Mouse (Mus musculus) heart, postnatal 14 days (tissue): ENCODE measurements around the gene Alkbh1. TPM values are rescaled to one million over a fixed set of nuclear protein-coding genes. Genes with fewer than 3 reads are reported as not detected.

Experiments
- DNase-seq, 2 experiments: peaks; one replicate each; pipeline ENCODE4 v3.0.0; 2021 to 2022
- intact Hi-C: fragments of 180-260 bp; cut with DNase I; formaldehyde crosslinking; loops from one replicate; pipeline ENCODE4 v1.15.1; 2025
- total RNA-seq, 2 experiments: library from RNA; stranded (reverse); gene quantifications; 2 replicates each; pipeline ENCODE4 v1.2.3; 2021

Gene Alkbh1
- total RNA-seq, 2 experiments from 2014 or later = 11.2 to 12.9 TPM

GRCm38 (mm10) chr12:87421708-87422507 is 21.9 kb downstream of the Alkbh1 start:
- intact Hi-C loops = no loop called here
- DNase-seq = no peak

- no peak for DNase-seq
- intact Hi-C loops = loop anchor here (5.0 kb wide), 1 partner anchor 153 kb away; the partner anchor contains the start of genes Ahsa1 and Vipas39
These were observed 23.8 kb downstream of the Alkbh1 start for GRCm38 (mm10) chr12:87419974-87420485.

GRCm38 (mm10) chr12:87418921-87419320 is 24.9 kb downstream of the Alkbh1 start:
- no peak for DNase-seq
- intact Hi-C loops = loop anchor here (5.0 kb wide), 1 partner anchor 152 kb away; the partner anchor contains the start of genes Ahsa1 and Vipas39

GRCm38 (mm10) chr12:87416690-87417089 is 27.1 kb downstream of the Alkbh1 start:
- peak; percentile 59 to 73 for DNase-seq
- intact Hi-C loops = loop anchor here (5.0 kb wide), 1 partner anchor 149 kb away; the partner anchor contains the start of genes Ahsa1 and Vipas39

- intact Hi-C loops = loop anchor here (5.0 kb wide), 1 partner anchor 148 kb away; the partner anchor contains the start of genes Ahsa1 and Vipas39
- DNase-seq = no peak
These were observed 28.5 kb downstream of the Alkbh1 start for GRCm38 (mm10) chr12:87415358-87415757.

- peak; percentile 73 to 82 for DNase-seq
- intact Hi-C loops = loop anchor here (5.0 kb wide), 1 partner anchor 61 kb away; no protein-coding TSS in a partner anchor
These were observed 30.5 kb downstream of the Alkbh1 start for GRCm38 (mm10) chr12:87413179-87413790.

GRCm38 (mm10) chr12:87410999-87411398 is 32.8 kb downstream of the Alkbh1 start:
- intact Hi-C loops = loop anchor here (5.0 kb wide), 1 partner anchor 59 kb away; no protein-coding TSS in a partner anchor
- DNase-seq = no peak

GRCm38 (mm10) chr12:87409123-87409522 is 34.7 kb downstream of the Alkbh1 start:
- DNase-seq = no peak
- intact Hi-C loops = no loop called here

- DNase-seq = peak; percentile 45
- intact Hi-C loops = no loop called here
These were observed 35.8 kb downstream of the Alkbh1 start for GRCm38 (mm10) chr12:87407869-87408605.

- intact Hi-C loops = no loop called here
- no peak for DNase-seq
These were observed 38.1 kb downstream of the Alkbh1 start for GRCm38 (mm10) chr12:87405721-87406120.

- no peak for DNase-seq
- intact Hi-C loops = no loop called here
These were observed 38.7 kb downstream of the Alkbh1 start for GRCm38 (mm10) chr12:87405165-87405564.

- DNase-seq = no peak
- intact Hi-C loops = no loop called here
These were observed 41.9 kb downstream of the Alkbh1 start for GRCm38 (mm10) chr12:87401883-87402282.

GRCm38 (mm10) chr12:87399119-87399819 is 44.5 kb downstream of the Alkbh1 start:
- DNase-seq = no peak
- intact Hi-C loops = no loop called here

GRCm38 (mm10) chr12:87397811-87398417 is 45.9 kb downstream of the Alkbh1 start:
- DNase-seq = no peak
- intact Hi-C loops = no loop called here

- intact Hi-C loops = no loop called here
- no peak for DNase-seq
These were observed 46.7 kb downstream of the Alkbh1 start for GRCm38 (mm10) chr12:87397126-87397525.

- no peak for DNase-seq
- intact Hi-C loops = no loop called here
These were observed 49.5 kb downstream of the Alkbh1 start for GRCm38 (mm10) chr12:87394316-87394715.

- peak in 1 of 2 experiments; percentile 29 for DNase-seq
- intact Hi-C loops = no loop called here
These were observed 50.2 kb downstream of the Alkbh1 start for GRCm38 (mm10) chr12:87393447-87394145.

GRCm38 (mm10) chr12:87391355-87391754 is 52.5 kb downstream of the Alkbh1 start:
- intact Hi-C loops = no loop called here
- no peak for DNase-seq

- DNase-seq = no peak
- intact Hi-C loops = no loop called here
These were observed 54.6 kb downstream of the Alkbh1 start for GRCm38 (mm10) chr12:87389231-87389630.
